Mouse (Mus musculus) MEL (cell line): ENCODE results near the gene Olfr902.
"Not testable (repeated sequence)": the region's sequence is repeated elsewhere in the genome, so short reads cannot be mapped to it uniquely, and the experiment has no call there.

Source experiments
- CTCF ChIP-seq, 3 experiments: IDR thresholded peaks in 2 of 3; conservative IDR thresholded peaks in 1 of 3; 2 replicates each; pipeline ENCODE4 v1.5.1; 2011 to 2012; ENCODE audit warnings: low read length in 3 of 3, low read depth in 2 of 3, mild to moderate bottlenecking in 2 of 3, improper control_type of control experiment in 1 of 3, inconsistent platforms in 1 of 3, mixed read lengths in 1 of 3, moderate library complexity in 1 of 3; ENCODE audit not compliant: control insufficient read depth in 1 of 3, insufficient read depth in 1 of 3, poor library complexity in 1 of 3, severe bottlenecking in 1 of 3
- E2F4 ChIP-seq: IDR thresholded peaks from 2 replicates; pipeline ENCODE4 v1.6.1; 2011; ENCODE audit warnings: low read depth, low read length, improper control_type of control experiment, borderline replicate concordance
- POLR2A ChIP-seq, 2 experiments: IDR thresholded peaks; 2 replicates each; pipeline ENCODE4 v1.6.1; 2011 to 2012; ENCODE audit warnings: low read length in 2 of 2, mild to moderate bottlenecking in 2 of 2, control low read depth in 1 of 2, improper control_type of control experiment in 1 of 2, low read depth in 1 of 2, moderate library complexity in 1 of 2; ENCODE audit not compliant: control insufficient read depth in 1 of 2, insufficient read depth in 1 of 2, poor library complexity in 1 of 2
- SIN3A ChIP-seq: IDR thresholded peaks from 2 replicates; pipeline ENCODE4 v1.6.1; 2012; ENCODE audit warnings: low read length, improper control_type of control experiment, inconsistent platforms
- USF1 ChIP-seq: IDR thresholded peaks from 2 replicates; pipeline ENCODE4 v1.6.1; 2014; ENCODE audit warnings: low read depth, mild to moderate bottlenecking, inconsistent platforms, low read length, improper control_type of control experiment, moderate library complexity
- ZMIZ1 ChIP-seq: IDR thresholded peaks from 2 replicates; pipeline ENCODE4 v1.6.1; 2012; ENCODE audit warnings: low read depth, mild to moderate bottlenecking, inconsistent platforms, low read length, improper control_type of control experiment, moderate library complexity
- ZNF384 ChIP-seq: IDR thresholded peaks from 2 replicates; pipeline ENCODE4 v1.6.1; 2012; ENCODE audit warnings: low read depth, mild to moderate bottlenecking, inconsistent platforms, low read length, improper control_type of control experiment

DNA sequence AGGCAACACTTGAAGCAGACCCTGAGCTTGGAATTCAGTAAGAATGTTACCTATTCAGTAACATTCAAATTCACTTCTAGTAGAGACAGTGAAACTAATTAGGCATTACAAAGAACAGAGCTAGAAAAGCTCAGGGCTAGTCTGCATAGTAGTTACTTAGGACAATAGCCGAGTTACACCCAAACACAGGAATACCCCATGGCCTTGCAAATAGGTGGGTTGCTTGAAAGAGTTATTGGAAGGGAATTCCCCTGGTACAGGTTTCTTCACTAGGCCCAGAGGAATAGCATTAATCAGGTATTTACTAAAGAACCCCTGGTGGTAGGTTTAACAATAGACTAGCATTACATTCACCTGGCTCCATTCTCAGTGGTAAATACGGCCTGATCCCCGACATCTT is 40.0 kb upstream of the Olfr902 start:
- TF ChIP-seq POLR2A (IDR thresholded peaks at IDR 0.05; ENCODE audit: control insufficient read depth in 1 of 2, insufficient read depth in 1 of 2, low read depth in 1 of 2, low read length in 2 of 2, poor library complexity in 1 of 2); ZMIZ1; SIN3A; ZNF384; CTCF (IDR thresholded peaks at IDR 0.05 in 2 of 3, conservative IDR thresholded peaks at IDR 0.05 in 1 of 3; ENCODE audit: control insufficient read depth in 1 of 3, insufficient read depth in 1 of 3, low read depth in 2 of 3, low read length in 3 of 3, poor library complexity in 1 of 3, severe bottlenecking in 1 of 3); USF1; E2F4: not testable (repeated sequence)
